Mouse (Mus musculus) intestine, postnatal 0 days (tissue): ENCODE measurements around the gene Igf2bp2. TPM values are rescaled to one million over a fixed set of nuclear protein-coding genes. Genes with fewer than 3 reads are reported as not detected.

Experiments
- ATAC-seq: fragments of 200-750 bp; cut with Nextera tagmentation; 2 replicates; pipeline ENCODE4 v1.8.0; 2017; ENCODE audit warnings: mild to moderate bottlenecking, moderate TSS enrichment, moderate library complexity
- H3K27ac ChIP-seq: fragments of 300-500 bp; sonication (generic); 2 replicates; pipeline ENCODE4 v1.5.1; 2014; ENCODE audit warnings: mild to moderate bottlenecking, low read depth, low read length, moderate library complexity
- H3K27me3 ChIP-seq: fragments of 300-500 bp; sonication (generic); replicated peaks from 2 replicates; pipeline ENCODE4 v1.6.1; 2014; ENCODE audit warnings: low read length, mixed read lengths; ENCODE audit not compliant: control insufficient read depth, insufficient read depth
- H3K36me3 ChIP-seq: fragments of 300-500 bp; sonication (generic); 2 replicates; pipeline ENCODE4 v1.6.1; 2014; ENCODE audit warnings: mild to moderate bottlenecking, moderate library complexity; ENCODE audit not compliant: control insufficient read depth, insufficient read depth
- H3K4me1 ChIP-seq: fragments of 300-500 bp; sonication (generic); replicated peaks from 2 replicates; pipeline ENCODE4 v1.6.1; 2014; ENCODE audit warnings: antibody characterized with exemption, low read length, mixed read lengths; ENCODE audit not compliant: control insufficient read depth, insufficient read depth
- H3K4me2 ChIP-seq: fragments of 300-500 bp; sonication (generic); replicated peaks from 2 replicates; pipeline ENCODE4 v1.6.1; 2014; ENCODE audit warnings: low read depth, mild to moderate bottlenecking, moderate library complexity
- H3K4me3 ChIP-seq: fragments of 300-500 bp; sonication (generic); 2 replicates; pipeline ENCODE4 v1.5.1; 2014; ENCODE audit warnings: low read depth, low read length
- H3K9ac ChIP-seq: fragments of 300-500 bp; sonication (generic); 2 replicates; pipeline ENCODE4 v1.6.1; 2014; ENCODE audit warnings: mild to moderate bottlenecking, low read depth, low read length
- H3K9me3 ChIP-seq: fragments of 300-500 bp; sonication (generic); 2 replicates; pipeline ENCODE4 v1.6.1; 2016; ENCODE audit warnings: mixed run types; ENCODE audit not compliant: control insufficient read depth
- CTCF ChIP-seq: sonication (generic); IDR thresholded peaks from 2 replicates; pipeline ENCODE4 v1.5.1; 2016; ENCODE audit warnings: low read depth, mild to moderate bottlenecking, control low read depth, antibody characterized with exemption, moderate library complexity
- WGBS: fragments of 180-500 bp; shearing (Covaris S2); extraction: QIAGEN DNeasy Blood & Tissue Kit; methylation state at CpG from one replicate; pipeline ENCODE4 v1.1.7; 2014; 5-methylcytosine and 5-hydroxymethylcytosine counted together
- polyA plus RNA-seq: library from polyadenylated mRNA; unstranded; fragments of >200 nt; fragmentation: Nextera tagmentation; extraction: Ambion mirVana; gene quantifications from 2 replicates; pipeline ENCODE4 v1.2.1, GENCODE M21; 2015

Igf2bp2 gene
- polyA plus RNA-seq, 1 experiment from 2014 or later = 38.7 TPM

DNA sequence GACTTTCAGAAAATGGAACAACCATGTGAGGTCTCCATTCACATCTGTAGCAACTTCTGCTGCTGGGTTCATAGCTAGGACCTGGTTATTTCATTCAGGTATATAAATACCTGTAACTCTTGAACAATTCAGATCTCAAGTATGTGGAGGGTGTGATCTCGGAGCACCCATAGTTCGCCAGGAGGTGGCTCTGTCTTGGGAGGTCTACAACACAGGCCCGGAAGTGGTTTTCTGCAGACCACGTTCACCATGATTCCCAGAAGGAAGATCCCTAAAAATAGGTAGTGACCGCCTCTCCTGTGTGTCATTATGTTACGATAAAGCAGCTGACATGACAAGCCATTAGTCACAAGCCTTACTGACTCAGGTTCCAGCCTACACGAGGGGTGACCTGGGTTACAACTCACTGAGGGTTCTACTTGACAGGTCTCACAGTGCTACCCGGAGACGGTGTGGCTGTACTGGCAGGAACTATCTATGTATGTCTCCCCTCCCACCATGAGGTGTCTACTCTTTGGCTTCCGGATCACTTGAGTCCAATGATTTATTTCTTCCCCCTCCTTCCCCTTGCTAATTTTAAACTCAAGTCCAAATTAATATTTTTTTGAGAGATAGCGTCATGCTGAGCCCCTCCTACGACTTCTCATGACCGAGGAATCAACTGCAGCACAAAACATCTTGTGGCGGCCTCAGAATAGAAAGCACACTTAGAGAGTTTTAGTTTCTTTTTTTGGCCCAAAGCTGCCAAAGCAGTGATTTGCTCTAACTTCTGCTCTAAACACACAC is 44.2 kb downstream of the Igf2bp2 start:
- Histone ChIP-seq H3K4me1 (no peaks in the 10 kb centered on the region; the same call in 1 of the 2 replicates), H3K4me2 (no peak overlapping the region), H3K36me3 (peaks cover 5% of the 10 kb centered on the region; the same call in 1 of the 2 replicates), H3K9me3 (no peaks in the 10 kb centered on the region), H3K27me3 (no peaks in the 10 kb centered on the region), H3K27ac (no peak overlapping the region), H3K9ac (no peak overlapping the region), H3K4me3 (no peak overlapping the region)
- WGBS = 77% methylated on average over 14 of the region's 14 CpGs
- ATAC-seq = no peak
- TF ChIP-seq CTCF = no peak

GRCm38 (mm10) chr16:22118151-22118550 is 44.9 kb downstream of the Igf2bp2 start:
- peaks cover 5% of the 10 kb centered on the region; the same call in 1 of the 2 replicates for H3K36me3 ChIP-seq
- no peak overlapping the region for H3K4me3 ChIP-seq
- TF ChIP-seq CTCF = no peak
- 88% methylated on average over 4 of the region's 4 CpGs for WGBS
- no peak overlapping the region for H3K4me2 ChIP-seq
- H3K27ac ChIP-seq = no peak overlapping the region
- no peaks in the 10 kb centered on the region for H3K9me3 ChIP-seq
- H3K27me3 ChIP-seq = no peaks in the 10 kb centered on the region
- no peak for ATAC-seq
- no peak overlapping the region for H3K9ac ChIP-seq
- H3K4me1 ChIP-seq = no peaks in the 10 kb centered on the region; the same call in 1 of the 2 replicates

- no peak overlapping the region for H3K9ac ChIP-seq
- H3K4me3 ChIP-seq = no peak overlapping the region
- WGBS = 93% methylated on average over 4 of the region's 4 CpGs
- H3K27me3 ChIP-seq = no peaks in the 10 kb centered on the region
- H3K4me2 ChIP-seq = no peak overlapping the region
- H3K36me3 ChIP-seq = peaks cover 5% of the 10 kb centered on the region; the same call in 1 of the 2 replicates
- H3K4me1 ChIP-seq = no peaks in the 10 kb centered on the region; the same call in 1 of the 2 replicates
- no peak overlapping the region for H3K27ac ChIP-seq
- no peaks in the 10 kb centered on the region for H3K9me3 ChIP-seq
- no peak for ATAC-seq
- TF ChIP-seq CTCF = no peak
Observed at GRCm38 (mm10) chr16:22116748-22117147, 46.4 kb downstream of the Igf2bp2 start.

- Histone ChIP-seq H3K9ac (no peak overlapping the region), H3K4me2 (no peak overlapping the region), H3K4me1 (no peaks in the 10 kb centered on the region; the same call in 1 of the 2 replicates), H3K36me3 (peaks cover 5% of the 10 kb centered on the region; the same call in 1 of the 2 replicates), H3K27me3 (no peaks in the 10 kb centered on the region), H3K4me3 (no peak overlapping the region), H3K27ac (no peak overlapping the region), H3K9me3 (no peaks in the 10 kb centered on the region)
- TF ChIP-seq CTCF = no peak
- ATAC-seq = no peak
- 68% methylated on average over 6 of the region's 6 CpGs for WGBS
Observed at GRCm38 (mm10) chr16:22116058-22116457, 47.0 kb downstream of the Igf2bp2 start.

GRCm38 (mm10) chr16:22110036-22110435 is 53.1 kb downstream of the Igf2bp2 start:
- no peak overlapping the region for H3K4me3 ChIP-seq
- H3K9me3 ChIP-seq = no peaks in the 10 kb centered on the region
- H3K4me1 ChIP-seq = no peaks in the 10 kb centered on the region; the same call in 1 of the 2 replicates
- no peak overlapping the region for H3K27ac ChIP-seq
- TF ChIP-seq CTCF = no peak
- H3K4me2 ChIP-seq = no peak overlapping the region
- WGBS = 59% methylated on average over 1 of the region's 1 CpGs
- no peak overlapping the region for H3K9ac ChIP-seq
- no peaks in the 10 kb centered on the region for H3K36me3 ChIP-seq
- H3K27me3 ChIP-seq = no peaks in the 10 kb centered on the region
- ATAC-seq = no peak

- Histone ChIP-seq H3K36me3 (no peaks in the 10 kb centered on the region), H3K9ac (no peak overlapping the region), H3K27ac (no peak overlapping the region), H3K4me3 (no peak overlapping the region), H3K4me1 (no peaks in the 10 kb centered on the region; the same call in 1 of the 2 replicates), H3K9me3 (no peaks in the 10 kb centered on the region), H3K4me2 (no peak overlapping the region), H3K27me3 (no peaks in the 10 kb centered on the region)
- 43% methylated on average over 4 of the region's 4 CpGs for WGBS
- ATAC-seq = peak; percentile 84
- no peak for TF ChIP-seq CTCF
Observed at GRCm38 (mm10) chr16:22109159-22109558, 53.9 kb downstream of the Igf2bp2 start.
